Mouse (Mus musculus) brain, adult 2 months (tissue): ENCODE data around the gene Nsun2.

ENCODE experiments used
- DNase-seq: peaks from one replicate; pipeline ENCODE4 v3.0.0; 2011; ENCODE audit warnings: low read depth, low spot score

Gene Nsun2

GRCm38 (mm10) chr13:69533405-69534333 lies at the start of gene Nsun2:
Gene Nsun2 (plus strand): TSS chr13:69533746.
- peak; percentile 76 for DNase-seq

GRCm38 (mm10) chr13:69485326-69485725 lies 48.2 kb upstream of the Nsun2 start:
- DNase-seq: peak; percentile 65

GRCm38 (mm10) chr13:69485833-69486232 lies 47.7 kb upstream of the Nsun2 start:
- DNase-seq: no peak

GRCm38 (mm10) chr13:69487108-69487507 lies 46.4 kb upstream of the Nsun2 start:
- no peak for DNase-seq

GRCm38 (mm10) chr13:69487611-69488275 lies 45.8 kb upstream of the Nsun2 start:
- DNase-seq: peak; percentile 78

GRCm38 (mm10) chr13:69488565-69489255 lies 44.8 kb upstream of the Nsun2 start:
- no peak for DNase-seq

- no peak for DNase-seq
Observed at GRCm38 (mm10) chr13:69489777-69490176, 43.8 kb upstream of the Nsun2 start.

- peak; percentile 87 for DNase-seq
Observed at GRCm38 (mm10) chr13:69492876-69493463, 40.6 kb upstream of the Nsun2 start.

GRCm38 (mm10) chr13:69498276-69498675 lies 35.3 kb upstream of the Nsun2 start:
- DNase-seq: no peak

GRCm38 (mm10) chr13:69502157-69502750 lies 31.3 kb upstream of the Nsun2 start:
- no peak for DNase-seq

GRCm38 (mm10) chr13:69502863-69503262 lies 30.7 kb upstream of the Nsun2 start:
- DNase-seq: no peak

- no peak for DNase-seq
Observed at GRCm38 (mm10) chr13:69506341-69507086, 27.0 kb upstream of the Nsun2 start.

- no peak for DNase-seq
Observed at GRCm38 (mm10) chr13:69507666-69508065, 25.9 kb upstream of the Nsun2 start.

- peak; percentile 74 for DNase-seq
Observed at GRCm38 (mm10) chr13:69509391-69510244, 23.9 kb upstream of the Nsun2 start.

GRCm38 (mm10) chr13:69515091-69515490 lies 18.5 kb upstream of the Nsun2 start:
- DNase-seq: no peak

GRCm38 (mm10) chr13:69517445-69517844 lies 16.1 kb upstream of the Nsun2 start:
- no peak for DNase-seq

GRCm38 (mm10) chr13:69519137-69519536 lies 14.4 kb upstream of the Nsun2 start:
- DNase-seq: no peak

GRCm38 (mm10) chr13:69522161-69522791 lies 11.3 kb upstream of the Nsun2 start:
- peak; percentile 66 for DNase-seq
